Mouse (Mus musculus): ENCODE data around the gene Cstb.

Cstb gene

DNA sequence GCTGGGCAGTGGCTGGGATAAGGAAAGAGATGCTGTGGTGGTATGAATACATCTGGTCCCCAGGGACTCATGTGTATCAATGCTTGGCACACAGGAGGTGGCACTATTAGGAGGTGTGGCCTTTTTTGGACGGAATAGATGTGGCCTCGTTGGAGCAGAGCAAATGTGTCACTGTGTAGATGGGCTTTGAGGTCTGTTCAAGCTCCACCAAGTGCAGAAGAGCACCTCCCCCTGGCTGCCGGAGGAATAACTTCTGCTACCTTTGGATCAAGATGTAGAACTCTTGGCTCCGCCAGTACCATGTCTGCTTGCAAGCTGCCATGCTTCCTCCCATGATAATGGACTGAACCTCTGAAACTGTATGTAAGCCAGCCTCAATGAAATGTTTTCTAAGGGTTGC lies 36.3 kb downstream of the Cstb start:
- no peak for DNase-seq (ENCODE audit: low read depth, low spot score)

DNA sequence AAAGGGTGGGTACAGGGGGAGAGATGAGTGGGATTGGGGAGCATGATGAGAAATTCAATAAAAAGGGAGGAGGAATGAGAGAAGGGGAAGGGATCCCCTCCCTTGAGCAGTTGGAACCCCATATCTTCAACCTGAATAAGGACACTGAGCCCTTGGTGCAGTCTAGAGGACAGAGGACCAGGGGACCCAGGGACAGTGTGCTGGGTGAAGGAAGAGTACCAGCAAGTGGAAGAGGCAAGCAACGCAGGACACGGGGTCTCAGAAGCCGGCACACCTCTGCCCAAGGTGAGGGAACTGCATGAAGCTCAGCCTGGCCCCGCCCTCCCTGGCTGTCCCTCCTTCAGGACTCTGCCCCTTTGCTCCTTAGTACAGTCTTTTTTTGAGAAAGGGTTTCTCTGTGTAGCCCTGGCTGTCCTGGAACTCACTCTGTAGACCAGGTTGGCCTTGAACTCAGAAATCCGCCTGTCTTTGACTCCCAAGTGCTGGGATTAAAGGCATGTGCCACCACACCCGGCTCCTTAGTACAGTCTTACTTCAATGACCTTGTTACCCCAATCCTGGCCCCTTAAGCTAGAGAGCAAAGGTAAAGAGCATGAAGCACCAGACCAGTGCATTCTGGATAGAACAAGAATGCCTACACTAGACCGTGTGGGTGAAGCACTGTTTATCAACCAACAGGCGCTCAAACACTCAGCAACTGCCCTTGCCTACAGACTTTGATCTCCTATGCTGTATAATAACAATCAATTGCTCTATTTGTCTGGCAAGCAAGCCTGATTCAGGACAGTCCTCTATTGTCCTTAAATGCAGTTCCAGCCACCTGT lies 37.7 kb downstream of the Cstb start:
- DNase-seq (ENCODE audit: low read depth, low spot score), result no peak

- no peak for DNase-seq (ENCODE audit: low read depth, low spot score)
Observed at GRCm38 (mm10) chr10:78463769-78464167, 38.3 kb downstream of the Cstb start.

- no peak for DNase-seq (ENCODE audit: low read depth, low spot score)
Observed at GRCm38 (mm10) chr10:78464201-78464791, 38.8 kb downstream of the Cstb start.

DNA sequence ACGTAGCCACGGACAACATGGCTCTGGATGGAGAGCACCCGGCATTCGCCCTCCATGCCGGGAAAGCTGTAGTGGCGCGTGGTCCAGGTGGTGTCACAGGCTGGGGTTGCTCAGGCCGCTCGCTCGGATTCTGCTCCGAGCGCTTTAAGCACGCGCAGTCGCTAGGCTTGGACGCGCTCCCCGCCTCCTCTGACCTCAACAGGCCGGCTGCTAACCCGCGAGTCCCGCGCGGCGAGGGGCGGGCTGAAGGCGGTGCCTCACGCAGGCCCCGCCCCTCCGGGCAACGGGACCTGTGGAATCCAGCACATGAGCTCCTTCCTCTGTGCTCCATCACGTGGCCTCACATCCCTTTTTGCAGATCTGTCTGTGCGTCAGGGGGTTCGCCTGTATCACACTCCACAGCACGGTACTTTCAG lies 39.3 kb downstream of the Cstb start, which contains the start of gene Pdxk:
Gene Pdxk (minus strand): TSS at position 184 of the 416 bp plus-strand sequence.
- peak; percentile 89 for DNase-seq (ENCODE audit: low read depth, low spot score)

GRCm38 (mm10) chr10:78465472-78465871 lies 40.0 kb downstream of the Cstb start:
- DNase-seq (ENCODE audit: low read depth, low spot score), result no peak

DNA sequence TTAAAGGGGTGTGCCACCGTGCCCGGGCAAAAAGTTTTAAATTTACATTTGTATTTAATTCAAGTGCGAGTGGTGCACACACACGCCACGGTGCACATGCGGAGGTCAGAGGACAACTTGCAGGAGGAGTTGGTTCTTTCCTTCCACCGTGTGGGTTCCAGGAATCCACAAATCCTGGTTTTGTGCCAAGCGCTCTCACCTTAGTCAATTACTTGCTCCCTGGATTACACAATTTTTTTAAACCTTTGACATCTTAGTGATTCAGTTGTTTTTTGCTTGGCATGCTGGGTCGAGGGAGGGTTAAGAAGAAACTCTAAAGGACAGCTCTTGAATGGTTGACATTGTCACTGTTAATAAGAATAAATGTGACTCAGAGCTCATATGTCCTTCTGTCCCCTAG lies 41.2 kb downstream of the Cstb start:
- DNase-seq (ENCODE audit: low read depth, low spot score), result no peak

GRCm38 (mm10) chr10:78467761-78468310 lies 42.4 kb downstream of the Cstb start:
- no peak for DNase-seq (ENCODE audit: low read depth, low spot score)

GRCm38 (mm10) chr10:78470582-78471313 lies 45.3 kb downstream of the Cstb start:
- no peak for DNase-seq (ENCODE audit: low read depth, low spot score)

- DNase-seq (ENCODE audit: low read depth, low spot score), result no peak
Observed at GRCm38 (mm10) chr10:78472046-78472445, 46.6 kb downstream of the Cstb start.

- no peak for DNase-seq (ENCODE audit: low read depth, low spot score)
Observed at GRCm38 (mm10) chr10:78473434-78473833, 48.0 kb downstream of the Cstb start.

DNA sequence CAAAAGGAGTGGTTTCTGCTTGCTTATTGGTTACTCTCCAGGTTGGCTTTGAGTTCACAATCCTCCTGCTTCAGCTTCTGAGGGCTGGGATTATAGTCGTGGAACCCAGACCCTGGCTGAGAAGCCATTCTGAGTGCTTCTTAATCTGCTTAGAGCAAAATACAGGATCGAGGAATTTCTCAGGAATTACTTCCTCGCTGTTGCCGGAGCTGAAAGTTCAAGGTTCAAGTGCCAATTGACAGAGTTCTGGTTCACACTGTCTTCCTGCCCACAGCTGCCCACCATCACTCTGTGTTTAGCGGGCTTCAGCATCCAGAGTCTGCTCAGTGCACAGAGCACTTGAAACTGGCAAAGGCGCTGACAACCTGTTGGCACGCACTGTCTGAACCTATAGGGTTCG lies 49.3 kb downstream of the Cstb start:
- no peak for DNase-seq (ENCODE audit: low read depth, low spot score)

DNA sequence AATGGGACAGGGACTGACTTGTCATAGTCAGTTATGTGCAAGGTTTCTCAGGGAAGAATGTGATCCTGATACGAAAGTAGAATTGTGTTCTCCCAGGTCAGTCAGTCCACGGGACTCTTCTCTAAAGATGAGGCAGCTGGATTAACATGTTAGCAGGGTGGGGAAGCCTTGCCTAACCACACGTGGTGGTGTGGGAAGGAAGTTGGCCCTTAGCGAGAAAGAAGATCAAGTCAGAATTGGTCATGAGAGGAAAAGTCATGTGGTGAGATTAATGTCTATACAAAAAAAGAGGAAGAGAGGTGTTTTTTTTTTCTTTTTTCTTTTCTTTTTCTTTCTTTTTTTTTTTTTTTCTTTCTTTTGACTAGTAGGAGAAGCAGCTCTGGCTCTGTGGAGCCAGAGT lies 51.4 kb downstream of the Cstb start:
- DNase-seq (ENCODE audit: low read depth, low spot score), result no peak

Measured in forelimb bud, embryonic 11.5 days (tissue).